Mouse (Mus musculus) forebrain, embryonic 14.5 days (tissue): ENCODE data around the gene Dscaml1. TPM values are rescaled to one million over a fixed set of nuclear protein-coding genes. Genes with fewer than 3 reads are reported as not detected.

Source experiments
- ATAC-seq: fragments of 200-750 bp; cut with Nextera tagmentation; 2 replicates; pipeline ENCODE4 v1.8.0; 2017; ENCODE audit warnings: mild to moderate bottlenecking, moderate library complexity
- DNase-seq: peaks from one replicate; pipeline ENCODE4 v3.0.0-alpha.2; 2015; ENCODE audit warnings: low spot score
- H3K27ac ChIP-seq: fragments of 300-500 bp; sonication (generic); 2 replicates; pipeline ENCODE4 v1.5.1; 2014; ENCODE audit warnings: low read depth, mild to moderate bottlenecking, control low read depth, low read length, moderate library complexity
- H3K27me3 ChIP-seq: fragments of 300-500 bp; sonication (generic); replicated peaks from 2 replicates; pipeline ENCODE4 v1.6.1; 2014; ENCODE audit warnings: low read length, control low read depth, mixed read lengths; ENCODE audit not compliant: control insufficient read depth, insufficient read depth
- H3K36me3 ChIP-seq: fragments of 300-500 bp; sonication (generic); 2 replicates; pipeline ENCODE4 v1.6.1; 2014; ENCODE audit warnings: low read length, control low read depth; ENCODE audit not compliant: control insufficient read depth, insufficient read depth
- H3K4me1 ChIP-seq: fragments of 300-500 bp; sonication (generic); 2 replicates; pipeline ENCODE4 v1.6.1; 2014; ENCODE audit warnings: antibody characterized with exemption, low read length, control low read depth; ENCODE audit not compliant: control insufficient read depth, insufficient read depth
- H3K4me2 ChIP-seq: fragments of 300-500 bp; sonication (generic); 2 replicates; pipeline ENCODE4 v1.6.1; 2014; ENCODE audit warnings: mild to moderate bottlenecking, control low read depth, low read length
- H3K4me3 ChIP-seq: fragments of 300-500 bp; sonication (generic); 2 replicates; pipeline ENCODE4 v1.5.1; 2014; ENCODE audit warnings: low read depth, low read length, control low read depth
- H3K9ac ChIP-seq: fragments of 300-500 bp; sonication (generic); 2 replicates; pipeline ENCODE4 v1.6.1; 2014; ENCODE audit warnings: mild to moderate bottlenecking, low read length, control low read depth, moderate library complexity
- H3K9me3 ChIP-seq: fragments of 300-500 bp; sonication (generic); replicated peaks from 2 replicates; pipeline ENCODE4 v1.6.1; 2016; ENCODE audit warnings: low read length, control low read depth, mixed read lengths; ENCODE audit not compliant: control insufficient read depth
- WGBS: fragments of 180-500 bp; shearing (Covaris S2); extraction: QIAGEN DNeasy Blood & Tissue Kit; methylation state at CpG from one replicate; pipeline ENCODE4 v1.1.7; 2014; 5-methylcytosine and 5-hydroxymethylcytosine counted together
- polyA plus RNA-seq: library from polyadenylated mRNA; unstranded; fragments of >200 nt; fragmentation: Nextera tagmentation; extraction: Ambion mirVana; gene quantifications from 2 replicates; pipeline ENCODE4 v1.2.1, GENCODE M21; 2014

Dscaml1 gene
- polyA plus RNA-seq, 1 experiment from 2014 or later = 11.3 TPM

DNA sequence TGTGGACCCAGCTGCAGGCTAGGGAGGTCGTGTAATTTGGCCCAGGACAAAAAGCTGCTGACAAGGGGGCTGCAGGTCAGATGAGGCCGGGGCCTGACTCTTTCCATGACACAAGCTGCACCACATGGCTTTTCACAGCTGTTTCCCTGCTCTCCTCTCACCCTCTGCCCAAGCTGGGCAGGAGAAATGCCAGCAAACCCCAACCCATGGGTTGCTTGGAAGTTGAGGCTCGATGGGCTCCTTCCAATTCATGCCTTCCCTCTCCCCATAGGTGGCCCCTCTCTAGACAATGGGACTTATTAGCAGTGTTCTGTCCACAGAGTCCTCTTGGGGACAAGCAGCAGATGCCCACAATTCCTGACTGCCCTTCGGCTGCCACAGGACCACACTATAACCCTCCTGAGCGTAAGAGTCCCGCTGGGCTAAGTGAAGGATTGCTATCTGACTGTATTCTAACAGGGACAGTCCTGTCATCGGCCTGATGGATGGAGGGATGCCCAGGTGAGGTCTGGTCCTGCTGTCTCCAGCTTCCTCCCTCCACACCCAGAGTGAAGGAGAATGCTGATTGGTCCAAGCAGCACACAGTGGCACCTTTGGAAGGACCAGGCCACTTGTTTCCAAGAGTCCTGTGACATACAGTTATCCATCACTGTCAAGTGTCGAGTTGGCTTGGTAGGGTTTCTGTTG is 365.2 kb downstream of the Dscaml1 start:
- H3K4me2 ChIP-seq = no peak overlapping the region
- H3K27ac ChIP-seq = no peak overlapping the region
- 0 out of 2 replicates have a peak, but pooled peaks cover 7% of the 10 kb centered on the region for H3K36me3 ChIP-seq
- H3K4me3 ChIP-seq = no peak overlapping the region
- no peaks in the 10 kb centered on the region for H3K9me3 ChIP-seq
- H3K27me3 ChIP-seq = no peaks in the 10 kb centered on the region
- H3K4me1 ChIP-seq = no peaks in the 10 kb centered on the region
- ATAC-seq (no peak), DNase-seq (no peak)
- 83% methylated on average over 8 of the region's 8 CpGs for WGBS
- H3K9ac ChIP-seq = no peak overlapping the region

- Histone ChIP-seq H3K9ac (no peak overlapping the region), H3K27me3 (no peaks in the 10 kb centered on the region), H3K4me2 (no peak overlapping the region), H3K9me3 (no peaks in the 10 kb centered on the region), H3K4me3 (no peak overlapping the region), H3K27ac (no peak overlapping the region), H3K36me3 (0 out of 2 replicates have a peak, but pooled peaks cover 7% of the 10 kb centered on the region), H3K4me1 (no peaks in the 10 kb centered on the region)
- ATAC-seq (no peak), DNase-seq (no peak)
- WGBS = 65% methylated on average over 1 of the region's 1 CpGs
Observed at GRCm38 (mm10) chr9:45792235-45792634, 365.8 kb downstream of the Dscaml1 start.

DNA sequence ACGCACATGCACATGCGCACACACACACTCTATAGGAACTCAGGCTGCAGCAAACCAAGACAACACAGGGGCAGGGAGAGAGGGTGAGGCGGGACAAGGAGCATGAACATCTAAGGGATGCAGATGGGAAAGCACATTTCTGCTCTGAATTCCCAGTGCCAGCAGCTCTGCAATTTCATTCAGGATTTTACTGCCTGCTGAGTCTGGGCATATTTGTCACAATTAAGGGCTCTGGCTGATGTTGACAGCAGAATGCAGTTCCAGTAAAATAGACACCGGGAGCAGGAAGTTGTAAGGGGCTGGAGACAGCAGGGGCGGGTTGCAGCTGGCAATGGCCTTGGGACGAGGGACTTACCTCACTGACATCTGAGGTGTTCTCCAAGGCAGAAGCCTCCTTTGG is 367.3 kb downstream of the Dscaml1 start:
- H3K27ac ChIP-seq = peak overlapping the region; percentile 21; the same call in 1 of the 2 replicates
- ATAC-seq (no peak), DNase-seq (no peak)
- peaks cover 10% of the 10 kb centered on the region; the same call in 1 of the 2 replicates for H3K4me1 ChIP-seq
- no peak overlapping the region for H3K4me3 ChIP-seq
- WGBS = 91% methylated on average over 6 of the region's 6 CpGs
- H3K9me3 ChIP-seq = no peaks in the 10 kb centered on the region
- H3K36me3 ChIP-seq = 0 out of 2 replicates have a peak, but pooled peaks cover 7% of the 10 kb centered on the region
- no peak overlapping the region for H3K4me2 ChIP-seq
- H3K9ac ChIP-seq = no peak overlapping the region
- H3K27me3 ChIP-seq = no peaks in the 10 kb centered on the region

GRCm38 (mm10) chr9:45795722-45796121 is 369.3 kb downstream of the Dscaml1 start:
- Histone ChIP-seq H3K9me3 (no peaks in the 10 kb centered on the region), H3K27ac (no peak overlapping the region), H3K4me3 (no peak overlapping the region), H3K9ac (no peak overlapping the region), H3K4me1 (peaks cover 16% of the 10 kb centered on the region), H3K27me3 (no peaks in the 10 kb centered on the region), H3K36me3 (0 out of 2 replicates have a peak, but pooled peaks cover 7% of the 10 kb centered on the region), H3K4me2 (no peak overlapping the region)
- WGBS = 91% methylated on average over 5 of the region's 5 CpGs
- DNase-seq (no peak), ATAC-seq (no peak)

DNA sequence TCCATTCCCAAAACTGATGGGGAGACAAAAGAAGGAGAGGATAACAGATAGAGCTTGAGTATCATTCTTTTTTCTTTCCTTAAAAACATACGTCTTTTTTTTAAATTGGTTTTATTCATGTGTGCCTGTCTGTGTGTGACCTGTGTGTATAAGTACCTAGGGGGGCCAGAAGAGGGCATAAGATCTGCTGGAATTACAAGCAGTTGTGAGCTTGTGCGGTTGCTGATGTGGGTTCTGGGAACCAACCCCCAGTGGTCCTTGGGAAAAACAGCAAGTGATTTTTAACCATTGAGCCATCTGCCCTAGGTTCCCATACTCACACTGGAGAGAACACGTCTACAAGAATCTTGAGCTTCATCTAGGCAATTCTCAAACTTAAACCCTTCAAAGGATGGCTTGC is 370.8 kb downstream of the Dscaml1 start:
- 79% methylated on average over 3 of the region's 3 CpGs for WGBS
- no peaks in the 10 kb centered on the region for H3K9me3 ChIP-seq
- H3K27me3 ChIP-seq = no peaks in the 10 kb centered on the region
- H3K9ac ChIP-seq = no peak overlapping the region
- H3K4me3 ChIP-seq = no peak overlapping the region
- peaks cover 10% of the 10 kb centered on the region; the same call in 1 of the 2 replicates for H3K36me3 ChIP-seq
- no peak overlapping the region for H3K27ac ChIP-seq
- DNase-seq = no peak
- H3K4me2 ChIP-seq = no peak overlapping the region
- peaks cover 16% of the 10 kb centered on the region for H3K4me1 ChIP-seq
- ATAC-seq = no peak

GRCm38 (mm10) chr9:45798467-45799164 is 372.2 kb downstream of the Dscaml1 start:
- H3K4me2 ChIP-seq = peak overlapping the region; percentile 16; the same call in 1 of the 2 replicates
- H3K4me1 ChIP-seq = peaks cover 16% of the 10 kb centered on the region
- H3K4me3 ChIP-seq = no peak overlapping the region
- ATAC-seq (peak; percentile 81), DNase-seq (peak; percentile 73)
- H3K27ac ChIP-seq = peak overlapping the region; percentile 52; the same call in 1 of the 2 replicates
- no peaks in the 10 kb centered on the region for H3K27me3 ChIP-seq
- H3K36me3 ChIP-seq = peaks cover 8% of the 10 kb centered on the region; the same call in 1 of the 2 replicates
- H3K9ac ChIP-seq = peak overlapping the region; percentile 47
- no peaks in the 10 kb centered on the region for H3K9me3 ChIP-seq
- 8% methylated on average over 13 of the region's 13 CpGs for WGBS

DNA sequence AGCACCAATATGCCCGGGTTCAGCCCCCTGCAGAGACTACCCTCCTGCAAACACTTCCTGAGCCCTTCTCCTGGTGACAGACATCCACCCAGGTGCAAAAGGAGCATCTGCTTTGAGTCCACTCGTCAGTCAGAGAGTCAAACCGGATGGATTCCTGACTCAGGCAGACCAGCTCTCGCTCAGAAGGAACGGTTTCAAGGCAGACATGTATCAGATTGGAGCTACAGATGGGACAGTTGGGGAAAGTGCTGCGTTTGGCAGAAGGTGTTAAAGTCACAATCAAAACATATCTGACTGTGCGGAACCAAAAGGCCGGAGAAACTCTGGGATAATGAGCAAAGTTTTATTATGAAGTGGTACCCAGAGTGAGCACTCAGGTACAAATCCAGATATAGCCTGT is 373.0 kb downstream of the Dscaml1 start:
- ATAC-seq = peak; percentile 24; the same call in 1 of the 2 replicates
- no peak overlapping the region for H3K4me2 ChIP-seq
- H3K27ac ChIP-seq = peak overlapping the region; percentile 52; the same call in 1 of the 2 replicates
- no peak overlapping the region for H3K4me3 ChIP-seq
- peak; percentile 66 for DNase-seq
- H3K27me3 ChIP-seq = no peaks in the 10 kb centered on the region
- 63% methylated on average over 8 of the region's 8 CpGs for WGBS
- peaks cover 16% of the 10 kb centered on the region for H3K4me1 ChIP-seq
- no peaks in the 10 kb centered on the region for H3K9me3 ChIP-seq
- H3K36me3 ChIP-seq = peaks cover 4% of the 10 kb centered on the region; the same call in 1 of the 2 replicates
- no peak overlapping the region for H3K9ac ChIP-seq
